Mouse (Mus musculus) testis, postnatal 10 days (tissue): ENCODE data around the gene Gm14548.
"Not testable (repeated sequence)": the region's sequence is repeated elsewhere in the genome, so short reads cannot be mapped to it uniquely, and the experiment has no call there.

Source experiments
- DNase-seq: peaks from one replicate; pipeline ENCODE4 v3.0.0; 2021; ENCODE audit warnings: low spot score

The Gm14548 gene

GRCm38 (mm10) chr7:3898036-3898590 is at the start of gene Gm14548:
Gene Gm14548 (minus strand): TSS chr7:3898120.
- not testable (repeated sequence) for DNase-seq

DNA sequence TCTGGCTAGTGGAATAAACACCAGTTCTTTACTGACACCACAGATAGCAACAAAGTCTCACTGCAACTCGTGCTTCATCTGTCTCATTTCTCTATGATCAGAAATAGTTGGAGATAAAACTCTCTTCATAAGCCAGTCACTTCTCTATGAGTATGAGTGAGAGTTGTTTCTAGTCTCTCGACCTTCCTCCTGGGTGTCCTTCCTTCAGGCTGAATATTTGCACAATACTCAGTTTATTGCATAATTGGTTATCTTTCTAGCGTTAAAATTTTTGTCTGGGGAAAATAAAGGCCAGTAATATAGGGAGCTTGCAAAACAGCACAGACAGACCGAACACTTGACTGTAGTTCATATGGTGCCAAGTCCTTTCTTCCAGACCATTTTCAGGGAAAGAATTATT is 48.2 kb upstream of the Gm14548 start:
- DNase-seq, result no peak

DNA sequence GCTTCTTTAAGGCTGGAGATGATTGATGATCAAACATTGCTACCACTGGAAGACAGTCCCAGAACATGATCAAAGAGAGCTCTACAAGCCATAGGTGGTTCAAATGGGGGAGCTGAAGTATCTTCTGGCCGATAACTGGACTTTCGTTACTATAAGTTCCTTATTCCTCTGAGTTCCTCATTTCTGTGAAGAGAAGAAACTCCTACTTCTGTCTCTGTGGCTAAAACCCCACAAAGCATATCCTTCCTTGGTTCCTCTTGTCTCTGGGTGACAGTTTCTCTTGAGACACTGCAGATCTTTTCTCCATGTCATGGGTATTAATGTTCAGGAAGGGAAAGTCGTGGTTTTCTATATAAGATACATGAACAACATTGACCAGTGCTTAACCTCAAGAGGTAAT is 43.0 kb upstream of the Gm14548 start:
- no peak for DNase-seq

- DNase-seq, result no peak
Measured at GRCm38 (mm10) chr7:3939866-3940525, 42.1 kb upstream of the Gm14548 start.

GRCm38 (mm10) chr7:3935473-3935872 is 37.6 kb upstream of the Gm14548 start:
- not testable (repeated sequence) for DNase-seq

DNA sequence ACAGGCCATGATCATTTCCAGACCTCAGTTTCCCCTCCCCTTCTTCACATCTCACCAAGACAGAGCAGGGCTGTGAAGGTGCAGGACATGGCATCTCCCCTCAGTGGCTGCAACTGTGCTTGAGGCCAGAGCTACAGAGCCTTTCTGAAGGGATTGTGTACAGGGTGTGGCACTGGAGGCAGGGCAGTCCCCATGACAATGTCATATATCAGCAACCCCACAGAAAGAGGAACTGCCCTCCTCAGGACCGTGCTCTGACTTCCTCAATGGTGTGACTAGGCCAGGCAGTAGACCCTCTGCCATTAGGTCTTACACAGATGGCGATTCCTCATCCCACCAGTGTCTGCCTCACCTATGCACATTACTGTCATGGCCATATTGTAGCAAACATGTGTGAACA is 17.5 kb upstream of the Gm14548 start, which contains the start of gene Lilra6:
Gene Lilra6, minus strand, starts transcription at position 117 of the 400 bp plus-strand sequence.
- DNase-seq, result not testable (repeated sequence)

DNA sequence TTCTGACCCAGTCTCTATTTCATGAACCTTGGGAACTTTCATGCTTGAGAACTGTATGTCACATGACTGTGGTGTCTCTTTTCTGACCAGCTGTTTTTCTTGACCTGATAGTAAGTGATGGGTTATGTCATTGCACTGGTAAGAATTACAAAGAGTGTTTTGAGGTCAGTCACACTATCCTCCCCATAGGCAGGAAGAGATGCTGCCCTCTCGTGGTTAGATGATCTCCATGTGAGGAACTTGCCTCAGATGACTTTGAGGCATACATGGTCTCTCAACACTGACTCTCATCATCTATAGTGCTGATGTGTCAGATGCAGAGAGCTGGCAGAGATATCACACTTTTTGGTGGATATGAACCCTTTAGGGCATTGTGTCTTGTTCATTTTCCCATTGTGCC is 5.8 kb upstream of the Gm14548 start:
- no peak for DNase-seq

GRCm38 (mm10) chr7:3875032-3875431 is 22.9 kb downstream of the Gm14548 start:
- not testable (repeated sequence) for DNase-seq

- not testable (repeated sequence) for DNase-seq
Measured at GRCm38 (mm10) chr7:3844951-3845350, 53.0 kb downstream of the Gm14548 start, which contains the start of gene Pira2. Gene Pira2 (minus strand): TSS chr7:3845051.

DNA sequence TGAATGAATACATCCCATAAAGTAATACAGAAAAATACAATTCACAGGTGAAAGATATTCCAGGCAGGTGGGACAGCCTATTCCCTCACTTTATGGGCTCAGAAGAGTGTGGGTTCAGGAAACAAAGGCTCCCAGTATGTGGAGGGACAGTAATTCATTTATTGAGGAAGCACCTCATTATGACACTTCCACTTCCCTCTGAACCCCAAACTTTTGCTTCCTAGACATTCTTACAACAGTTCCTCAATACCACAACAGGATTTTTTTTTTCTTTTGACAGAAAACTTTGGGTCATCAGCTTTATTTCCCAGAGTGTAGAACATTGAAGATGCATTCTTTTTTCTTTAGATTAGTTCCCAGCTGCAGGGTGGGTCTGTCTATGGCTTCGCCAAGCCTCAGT is 60.1 kb downstream of the Gm14548 start:
- not testable (repeated sequence) for DNase-seq
